Mouse (Mus musculus): ENCODE data around the gene Gbgt1.

GRCm38 (mm10) chr2:28495801-28496595 lies 693 bp upstream of the Gbgt1 start:
- TF ChIP-seq CTCF (IDR thresholded peaks at IDR 0.05; ENCODE audit: low read depth) (no peak), EP300 (IDR thresholded peaks at IDR 0.05; ENCODE audit: low read depth) (no peak)

Data from heart, postnatal 0 days (tissue).